Mouse (Mus musculus) ES-E14 (cell line): ENCODE measurements around the gene Ctdsp2. TPM values are rescaled to one million over a fixed set of nuclear protein-coding genes. Genes with fewer than 3 reads are reported as not detected.

Experiments used
- DNase-seq: peaks from one replicate; pipeline ENCODE4 v3.0.0-alpha.2; 2013; ENCODE audit warnings: low read depth, low spot score
- H3K27ac ChIP-seq: 2 replicates; pipeline ENCODE4 v1.5.1; 2012; ENCODE audit warnings: low read depth, mild to moderate bottlenecking, low read length, moderate library complexity, mixed read lengths; ENCODE audit not compliant: poor library complexity, insufficient read depth, severe bottlenecking
- H3K36me3 ChIP-seq: 2 replicates; pipeline ENCODE4 v1.6.1; 2012; ENCODE audit warnings: mild to moderate bottlenecking, low read length, moderate library complexity, mixed read lengths; ENCODE audit not compliant: control insufficient read depth, poor library complexity, insufficient read depth, severe bottlenecking
- H3K4me1 ChIP-seq, 2 experiments: fragments of 150-350 bp in 1 of 2; sonication (generic) in 1 of 2; 2 replicates each; pipeline ENCODE4 v1.6.1; 2012; ENCODE audit warnings: low read length in 2 of 2, mild to moderate bottlenecking in 1 of 2, mixed read lengths in 1 of 2; ENCODE audit not compliant: control insufficient read depth in 2 of 2, insufficient read depth in 2 of 2, poor library complexity in 1 of 2
- H3K4me3 ChIP-seq, 2 experiments: fragments of 150-350 bp in 1 of 2; sonication (generic) in 1 of 2; 2 replicates each; pipeline ENCODE4 v1.5.1; 2012; ENCODE audit warnings: low read length in 2 of 2, low read depth in 1 of 2, mild to moderate bottlenecking in 1 of 2, mixed read lengths in 1 of 2; ENCODE audit not compliant: insufficient read depth in 1 of 2, poor library complexity in 1 of 2, severe bottlenecking in 1 of 2
- H3K9ac ChIP-seq: 2 replicates; pipeline ENCODE4 v1.6.1; 2012; ENCODE audit warnings: low read depth, mild to moderate bottlenecking, low read length, mixed read lengths; ENCODE audit not compliant: poor library complexity, insufficient read depth, severe bottlenecking
- H3K9me3 ChIP-seq: fragments of 150-350 bp; sonication (generic); 2 replicates; pipeline ENCODE4 v1.6.1; 2012; ENCODE audit warnings: low read depth, mild to moderate bottlenecking, low read length; ENCODE audit not compliant: control insufficient read depth, insufficient read depth
- CHD2 ChIP-seq: IDR thresholded peaks from 2 replicates; pipeline ENCODE4 v1.6.1; 2014; ENCODE audit warnings: mild to moderate bottlenecking, low read depth, low read length, inconsistent platforms
- HCFC1 ChIP-seq: IDR thresholded peaks from 2 replicates; pipeline ENCODE4 v1.6.1; 2012; ENCODE audit warnings: low read length, inconsistent platforms, borderline replicate concordance; ENCODE audit not compliant: insufficient read depth
- MAFK ChIP-seq: IDR thresholded peaks from 2 replicates; pipeline ENCODE4 v1.6.1; 2014; ENCODE audit warnings: mild to moderate bottlenecking, low read depth, low read length, inconsistent platforms; ENCODE audit not compliant: insufficient read depth
- ZC3H11A ChIP-seq: IDR thresholded peaks from 2 replicates; pipeline ENCODE4 v1.6.1; 2012; ENCODE audit warnings: low read depth, mild to moderate bottlenecking, inconsistent platforms, low read length, borderline replicate concordance
- ZNF384 ChIP-seq: IDR thresholded peaks from 2 replicates; pipeline ENCODE4 v1.6.1; 2012; ENCODE audit warnings: low read depth, low read length, inconsistent platforms
- in situ Hi-C, 2 experiments: fragments of 600-800 bp; cut with MboI; formaldehyde crosslinking; loops; one replicate each; pipeline ENCODE4 v1.15.1; 2025; ENCODE audit warnings: low sequenced_read_pairs in 2 of 2, inconsistent platforms in 1 of 2; ENCODE audit not compliant: unreplicated experiment in 2 of 2
- total RNA-seq: library from RNA; depleted of rRNA; stranded (reverse); fragments of 300-350 nt; gene quantifications from 2 replicates; pipeline ENCODE4 v1.2.3, GENCODE M21; 2012

The Ctdsp2 gene
- total RNA-seq, 1 experiment: 28.5 TPM

GRCm38 (mm10) chr10:127036273-127036672 is 57.8 kb downstream of the Ctdsp2 start:
- no peak overlapping the region for H3K27ac ChIP-seq

GRCm38 (mm10) chr10:127037641-127038040 is 59.1 kb downstream of the Ctdsp2 start:
- Histone ChIP-seq H3K9ac (no peak overlapping the region), H3K4me3 (no peak overlapping the region), H3K9me3 (no peaks in the 10 kb centered on the region), H3K36me3 (no peaks in the 10 kb centered on the region), H3K27ac (no peak overlapping the region), H3K4me1 (peaks cover 3 to 23% of the 10 kb centered on the region in 2 experiments)
- DNase-seq: no peak
- in situ Hi-C loops: no loop called here
- TF ChIP-seq HCFC1 (no peak), ZNF384 (no peak), ZC3H11A (no peak), MAFK (no peak), CHD2 (no peak)

More at GRCm38 (mm10) chr10:127036273-127036672, 57.8 kb downstream of the Ctdsp2 start:
- H3K4me3 ChIP-seq: no peak overlapping the region
- H3K9ac ChIP-seq: no peak overlapping the region
- DNase-seq: no peak
- H3K9me3 ChIP-seq: no peaks in the 10 kb centered on the region
- TF ChIP-seq MAFK (no peak), ZC3H11A (no peak), HCFC1 (no peak), CHD2 (no peak), ZNF384 (no peak)
- in situ Hi-C loops: no loop called here
- H3K4me1 ChIP-seq: peaks cover 3 to 23% of the 10 kb centered on the region in 2 experiments
- H3K36me3 ChIP-seq: no peaks in the 10 kb centered on the region

GRCm38 (mm10) chr10:127040569-127041214 is 62.2 kb downstream of the Ctdsp2 start:
- Histone ChIP-seq H3K4me3 (peak overlapping the region; percentile 87 to 96), H3K36me3 (peaks cover 16% of the 10 kb centered on the region), H3K4me1 (peaks cover 3 to 18% of the 10 kb centered on the region in 2 experiments), H3K9ac (peak overlapping the region; percentile 66), H3K27ac (no peak overlapping the region), H3K9me3 (no peaks in the 10 kb centered on the region)
- in situ Hi-C loops: no loop called here
- TF ChIP-seq ZC3H11A: no peak
- TF ChIP-seq ZNF384: peak; percentile 93
- DNase-seq: no peak

GRCm38 (mm10) chr10:127041274-127041766 is 62.8 kb downstream of the Ctdsp2 start, which contains the start of the genes Mettl1 and Eef1akmt3:
Gene Mettl1 (plus strand): TSS chr10:127041414.
Gene Eef1akmt3 (minus strand): TSS chr10:127041513.
- Histone ChIP-seq H3K27ac (peak within 1 kb of the TSS; percentile 84), H3K4me1 (peaks cover 3 to 18% of the 10 kb centered on the region in 2 experiments), H3K4me3 (peak within 1 kb of the TSS; percentile 87 to 96), H3K36me3 (peaks cover 19% of the 10 kb centered on the region), H3K9ac (peak within 1 kb of the TSS; percentile 95), H3K9me3 (no peaks in the 10 kb centered on the region)
- in situ Hi-C loops: no loop called here
- DNase-seq: no peak
- TF ChIP-seq HCFC1 (no peak), MAFK (no peak), CHD2 (no peak), ZNF384 (no peak; the same call in 1 of the 2 replicates), ZC3H11A (no peak)
